Mouse (Mus musculus) neural tube, embryonic 11.5 days (tissue): ENCODE results near the gene H2-Ob. TPM values are rescaled to one million over a fixed set of nuclear protein-coding genes. Genes with fewer than 3 reads are reported as not detected.

Source experiments
- ATAC-seq: fragments of 200-750 bp; cut with Nextera tagmentation; 2 replicates; pipeline ENCODE4 v1.8.0; 2017; ENCODE audit warnings: moderate number of reproducible peaks, mild to moderate bottlenecking, moderate TSS enrichment, moderate library complexity; ENCODE audit not compliant: insufficient read depth, low FRiP score, low TSS enrichment
- DNase-seq: peaks from one replicate; pipeline ENCODE4 v3.0.0-alpha.2; 2015; ENCODE audit warnings: low spot score
- H3K27ac ChIP-seq: fragments of 300-500 bp; sonication (generic); 2 replicates; pipeline ENCODE4 v1.5.1; 2014; ENCODE audit warnings: low read depth, mild to moderate bottlenecking, low read length
- H3K27me3 ChIP-seq: fragments of 300-500 bp; sonication (generic); 2 replicates; pipeline ENCODE4 v1.6.1; 2014; ENCODE audit warnings: mild to moderate bottlenecking, low read length, mixed read lengths; ENCODE audit not compliant: control insufficient read depth, insufficient read depth
- H3K36me3 ChIP-seq: fragments of 300-500 bp; sonication (generic); 2 replicates; pipeline ENCODE4 v1.6.1; 2014; ENCODE audit warnings: mild to moderate bottlenecking, low read length, moderate library complexity, mixed read lengths; ENCODE audit not compliant: control insufficient read depth, insufficient read depth
- H3K4me1 ChIP-seq: fragments of 300-500 bp; sonication (generic); 2 replicates; pipeline ENCODE4 v1.6.1; 2014; ENCODE audit warnings: low read length, mixed read lengths; ENCODE audit not compliant: control insufficient read depth, insufficient read depth
- H3K4me2 ChIP-seq: fragments of 300-500 bp; sonication (generic); 2 replicates; pipeline ENCODE4 v1.6.1; 2014; ENCODE audit warnings: low read depth, mild to moderate bottlenecking, moderate library complexity
- H3K4me3 ChIP-seq: fragments of 300-500 bp; sonication (generic); 2 replicates; pipeline ENCODE4 v1.5.1; 2014; ENCODE audit warnings: low read depth, low read length
- H3K9ac ChIP-seq: fragments of 300-500 bp; sonication (generic); 2 replicates; pipeline ENCODE4 v1.6.1; 2014; ENCODE audit warnings: mild to moderate bottlenecking, low read length
- H3K9me3 ChIP-seq: fragments of 300-500 bp; sonication (generic); 2 replicates; pipeline ENCODE4 v1.6.1; 2016; ENCODE audit warnings: low read length; ENCODE audit not compliant: control insufficient read depth
- WGBS: fragments of 180-500 bp; shearing (Covaris S2); extraction: QIAGEN DNeasy Blood & Tissue Kit; methylation state at CpG from one replicate; pipeline ENCODE4 v1.1.7; 2014; 5-methylcytosine and 5-hydroxymethylcytosine counted together
- polyA plus RNA-seq: library from polyadenylated mRNA; unstranded; fragments of >200 nt; fragmentation: Nextera tagmentation; extraction: Ambion mirVana; gene quantifications from 2 replicates; pipeline ENCODE4 v1.2.1, GENCODE M21; 2014

The H2-Ob gene
- polyA plus RNA-seq, result not detected in 2 replicates

DNA sequence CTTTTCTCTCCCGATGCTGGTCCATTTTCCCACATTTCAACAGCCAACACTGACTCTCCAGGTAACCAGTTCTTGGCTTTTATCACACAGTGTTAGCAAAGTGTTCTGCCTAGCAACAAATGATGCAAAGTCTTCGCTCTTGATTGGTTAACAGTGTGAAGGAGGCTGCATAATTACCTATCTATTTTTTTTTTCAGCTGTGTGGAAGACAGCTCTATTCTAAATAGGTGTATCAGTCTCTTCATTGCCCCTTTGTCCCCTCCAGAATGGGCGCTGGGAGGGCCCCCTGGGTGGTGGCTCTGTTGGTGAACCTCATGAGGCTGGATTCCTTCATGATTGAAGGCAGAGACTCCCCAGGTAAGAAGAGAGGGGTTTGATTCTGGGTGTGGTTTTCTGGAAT is at the start of gene H2-Ob:
H2-Ob (plus strand) TSS at position 198 of the 400 bp plus-strand sequence.
- no peak for DNase-seq
- no peaks in the 10 kb centered on the region for H3K27me3 ChIP-seq
- H3K36me3 ChIP-seq, result no peaks in the 10 kb centered on the region

DNA sequence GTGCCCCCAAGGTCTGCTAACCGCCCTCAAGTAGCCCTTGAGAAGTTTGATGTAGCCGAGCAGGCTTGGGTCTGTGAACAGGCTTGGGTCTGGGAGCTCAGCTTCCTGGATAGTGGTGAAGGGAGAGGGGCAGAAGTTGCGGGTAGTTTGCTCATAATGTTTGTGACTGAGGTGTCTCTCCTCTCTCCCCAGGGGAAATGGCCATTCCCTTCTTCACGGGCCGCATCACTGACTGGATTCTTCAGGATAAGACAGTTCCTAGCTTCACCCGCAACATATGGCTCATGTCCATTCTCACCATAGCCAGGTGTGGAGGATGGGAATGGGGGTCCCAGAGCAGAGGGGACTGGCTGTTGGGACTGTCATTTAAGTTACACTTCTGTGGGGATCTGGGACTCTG is 49.7 kb upstream of the H2-Ob start:
- Histone ChIP-seq H3K4me2 (no peak overlapping the region), H3K27ac (no peak overlapping the region), H3K27me3 (peaks cover 52% of the 10 kb centered on the region), H3K4me1 (peaks cover 8% of the 10 kb centered on the region), H3K36me3 (no peaks in the 10 kb centered on the region), H3K9me3 (no peaks in the 10 kb centered on the region), H3K4me3 (no peak overlapping the region), H3K9ac (no peak overlapping the region)
- ATAC-seq (no peak), DNase-seq (no peak)
- WGBS, result 67% methylated on average over 6 of the region's 6 CpGs

More for the DNA sequence above, at the start of gene H2-Ob:
- ATAC-seq, result no peak
- Histone ChIP-seq H3K9me3 (no peaks in the 10 kb centered on the region; the same call in 1 of the 2 replicates), H3K4me3 (no peak within 1 kb of the TSS), H3K9ac (no peak within 1 kb of the TSS), H3K27ac (no peak within 1 kb of the TSS), H3K4me1 (no peaks in the 10 kb centered on the region), H3K4me2 (no peak within 1 kb of the TSS)
- 67% methylated on average over 3 of the region's 3 CpGs for WGBS

DNA sequence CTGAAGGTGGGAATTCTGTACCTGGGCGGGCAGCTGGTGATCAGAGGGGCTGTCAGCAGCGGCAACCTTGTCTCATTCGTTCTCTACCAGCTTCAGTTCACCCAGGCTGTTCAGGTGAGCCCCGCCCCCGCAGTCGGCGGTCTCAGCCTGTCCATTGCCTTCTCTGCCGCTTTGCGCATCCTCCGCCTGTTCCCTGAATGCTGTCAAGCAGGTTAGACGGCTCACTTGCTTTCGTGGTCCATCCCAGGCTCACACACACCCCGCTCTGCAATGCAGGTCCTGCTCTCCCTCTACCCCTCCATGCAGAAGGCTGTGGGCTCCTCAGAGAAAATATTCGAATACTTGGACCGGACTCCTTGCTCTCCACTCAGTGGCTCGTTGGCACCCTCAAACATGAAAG is 45.9 kb upstream of the H2-Ob start:
- ATAC-seq, result no peak

DNA sequence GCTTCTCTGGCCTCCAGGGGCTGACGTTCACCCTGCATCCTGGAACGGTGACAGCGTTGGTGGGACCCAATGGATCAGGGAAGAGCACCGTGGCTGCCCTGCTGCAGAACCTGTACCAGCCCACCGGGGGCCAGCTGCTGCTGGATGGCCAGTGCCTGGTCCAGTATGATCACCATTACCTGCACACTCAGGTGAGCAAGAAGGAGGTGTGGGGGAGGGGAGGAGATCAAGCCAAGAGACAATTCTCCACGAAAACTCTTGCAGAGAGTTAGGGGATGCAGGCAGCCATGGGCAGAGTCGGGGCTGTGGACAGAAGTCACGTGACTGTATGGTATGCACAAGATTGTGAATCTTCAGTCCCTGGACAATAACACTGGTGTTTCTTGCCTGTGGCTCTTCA is 45.2 kb upstream of the H2-Ob start:
- ATAC-seq (no peak), DNase-seq (no peak)
- H3K27me3 ChIP-seq, result peaks cover 65% of the 10 kb centered on the region
- no peaks in the 10 kb centered on the region for H3K36me3 ChIP-seq
- no peaks in the 10 kb centered on the region for H3K4me1 ChIP-seq
- H3K4me2 ChIP-seq, result no peak overlapping the region
- H3K27ac ChIP-seq, result no peak overlapping the region
- 50% methylated on average over 8 of the region's 8 CpGs for WGBS
- no peak overlapping the region for H3K9ac ChIP-seq
- H3K4me3 ChIP-seq, result no peak overlapping the region
- no peaks in the 10 kb centered on the region for H3K9me3 ChIP-seq

More for the DNA sequence above, 45.9 kb upstream of the H2-Ob start:
- peaks cover 2% of the 10 kb centered on the region; the same call in 1 of the 2 replicates for H3K4me1 ChIP-seq
- DNase-seq, result no peak
- no peak overlapping the region for H3K4me3 ChIP-seq
- H3K36me3 ChIP-seq, result no peaks in the 10 kb centered on the region
- H3K9ac ChIP-seq, result no peak overlapping the region
- no peaks in the 10 kb centered on the region for H3K9me3 ChIP-seq
- no peak overlapping the region for H3K4me2 ChIP-seq
- H3K27me3 ChIP-seq, result peaks cover 64% of the 10 kb centered on the region
- 23% methylated on average over 16 of the region's 16 CpGs for WGBS
- H3K27ac ChIP-seq, result no peak overlapping the region

DNA sequence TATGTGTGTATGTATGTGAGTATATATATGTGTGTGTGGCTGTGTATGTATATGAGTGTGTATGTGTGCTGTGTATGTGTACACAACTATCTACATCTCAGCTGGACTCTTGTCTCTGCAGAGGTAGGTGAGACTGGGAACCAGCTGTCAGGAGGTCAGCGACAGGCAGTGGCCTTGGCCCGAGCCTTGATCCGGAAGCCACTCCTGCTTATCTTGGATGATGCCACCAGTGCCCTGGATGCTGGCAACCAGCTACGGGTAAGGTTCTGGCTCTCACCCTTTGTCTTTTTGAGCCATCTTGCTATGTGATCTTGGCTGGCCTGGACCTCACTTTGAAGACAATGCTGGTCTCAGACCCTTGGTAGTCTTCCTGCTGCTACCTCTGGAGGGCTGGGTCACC is 44.0 kb upstream of the H2-Ob start:
- no peak overlapping the region for H3K27ac ChIP-seq

DNA sequence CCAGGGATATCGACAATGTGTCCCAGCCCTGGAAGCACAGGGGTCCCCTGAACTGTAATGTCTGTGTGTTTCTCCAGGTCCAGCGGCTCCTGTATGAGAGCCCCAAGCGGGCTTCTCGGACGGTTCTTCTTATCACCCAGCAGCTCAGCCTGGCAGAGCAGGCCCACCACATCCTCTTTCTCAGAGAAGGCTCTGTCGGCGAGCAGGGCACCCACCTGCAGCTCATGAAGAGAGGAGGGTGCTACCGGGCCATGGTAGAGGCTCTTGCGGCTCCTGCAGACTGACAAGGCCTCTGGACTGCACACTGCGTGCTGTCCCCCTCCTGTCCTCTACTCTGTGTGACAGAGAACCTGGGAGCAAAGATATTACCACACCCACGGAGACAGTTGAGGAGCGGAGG is 42.2 kb upstream of the H2-Ob start:
- no peak overlapping the region for H3K27ac ChIP-seq
- peaks cover 73% of the 10 kb centered on the region for H3K27me3 ChIP-seq
- no peaks in the 10 kb centered on the region for H3K4me1 ChIP-seq
- no peak overlapping the region for H3K4me3 ChIP-seq
- H3K4me2 ChIP-seq, result no peak overlapping the region
- no peak overlapping the region for H3K9ac ChIP-seq
- H3K36me3 ChIP-seq, result no peaks in the 10 kb centered on the region
- no peaks in the 10 kb centered on the region for H3K9me3 ChIP-seq
- DNase-seq (no peak), ATAC-seq (no peak)
- WGBS, result 33% methylated on average over 12 of the region's 12 CpGs

More for the DNA sequence above, 44.0 kb upstream of the H2-Ob start:
- ATAC-seq, result no peak
- Histone ChIP-seq H3K9me3 (no peaks in the 10 kb centered on the region), H3K9ac (no peak overlapping the region), H3K27me3 (peaks cover 70% of the 10 kb centered on the region), H3K4me3 (no peak overlapping the region), H3K4me1 (no peaks in the 10 kb centered on the region), H3K36me3 (no peaks in the 10 kb centered on the region), H3K4me2 (no peak overlapping the region)
- WGBS, result 86% methylated on average over 4 of the region's 4 CpGs
- DNase-seq, result no peak

DNA sequence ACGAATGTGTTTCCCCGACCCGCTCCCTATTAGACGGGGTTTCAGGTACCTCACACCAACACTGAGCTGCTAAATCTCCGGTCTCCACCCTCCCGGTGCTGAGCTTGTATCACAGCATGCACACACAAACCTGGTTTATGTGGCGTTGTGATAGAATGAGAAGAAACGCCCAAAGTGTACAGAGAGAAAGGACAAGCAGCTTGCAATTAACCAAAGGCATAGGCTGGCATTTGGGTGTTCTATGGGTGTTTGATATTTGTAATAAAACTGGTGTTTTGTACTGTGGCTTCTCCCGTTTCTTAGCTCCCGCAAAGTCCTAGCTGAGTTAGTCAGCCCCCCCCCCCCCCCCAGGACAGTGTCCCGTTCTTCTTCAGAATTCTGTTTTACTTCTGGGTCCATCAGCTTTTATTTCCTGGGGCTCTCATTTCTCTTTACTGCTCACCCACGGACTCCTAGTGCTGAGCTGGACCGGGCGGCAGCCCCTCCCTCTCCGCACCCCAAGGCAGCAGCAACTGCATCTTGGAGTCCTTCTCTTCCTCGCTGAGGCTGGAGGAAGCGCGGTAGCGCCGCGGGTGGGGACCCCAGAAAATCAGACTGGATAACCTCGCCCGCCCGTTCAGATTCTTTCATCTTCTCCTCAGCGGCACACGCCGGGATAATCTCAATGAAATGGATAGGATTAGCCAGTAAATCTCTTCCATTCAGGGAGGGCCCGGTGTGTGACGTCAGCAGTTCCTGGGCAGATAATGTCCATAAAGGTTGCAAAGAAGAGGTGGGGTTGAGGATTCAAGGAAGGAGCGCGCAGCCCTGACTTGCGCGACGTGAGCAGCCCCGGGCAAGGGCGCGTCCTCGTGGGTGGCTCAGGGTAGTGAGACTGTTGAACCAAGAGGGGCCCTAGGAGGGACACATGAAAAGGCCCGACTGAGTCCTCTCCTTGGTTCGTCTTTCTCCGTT is 41.5 kb upstream of the H2-Ob start, which contains the start of gene Psmb8:
Psmb8 (plus strand) TSS at position 781 of the 954 bp plus-strand sequence.
- peak within 1 kb of the TSS; percentile 33 for H3K4me3 ChIP-seq
- no peaks in the 10 kb centered on the region for H3K9me3 ChIP-seq
- H3K9ac ChIP-seq, result no peak within 1 kb of the TSS
- peaks cover 70% of the 10 kb centered on the region for H3K27me3 ChIP-seq
- H3K36me3 ChIP-seq, result no peaks in the 10 kb centered on the region
- H3K27ac ChIP-seq, result no peak within 1 kb of the TSS
- ATAC-seq (peak; percentile 55; the same call in 1 of the 2 replicates), DNase-seq (peak; percentile 81)
- WGBS, result 6% methylated on average over 41 of the region's 41 CpGs
- peak within 1 kb of the TSS; percentile 47 for H3K4me2 ChIP-seq
- H3K4me1 ChIP-seq, result no peaks in the 10 kb centered on the region

DNA sequence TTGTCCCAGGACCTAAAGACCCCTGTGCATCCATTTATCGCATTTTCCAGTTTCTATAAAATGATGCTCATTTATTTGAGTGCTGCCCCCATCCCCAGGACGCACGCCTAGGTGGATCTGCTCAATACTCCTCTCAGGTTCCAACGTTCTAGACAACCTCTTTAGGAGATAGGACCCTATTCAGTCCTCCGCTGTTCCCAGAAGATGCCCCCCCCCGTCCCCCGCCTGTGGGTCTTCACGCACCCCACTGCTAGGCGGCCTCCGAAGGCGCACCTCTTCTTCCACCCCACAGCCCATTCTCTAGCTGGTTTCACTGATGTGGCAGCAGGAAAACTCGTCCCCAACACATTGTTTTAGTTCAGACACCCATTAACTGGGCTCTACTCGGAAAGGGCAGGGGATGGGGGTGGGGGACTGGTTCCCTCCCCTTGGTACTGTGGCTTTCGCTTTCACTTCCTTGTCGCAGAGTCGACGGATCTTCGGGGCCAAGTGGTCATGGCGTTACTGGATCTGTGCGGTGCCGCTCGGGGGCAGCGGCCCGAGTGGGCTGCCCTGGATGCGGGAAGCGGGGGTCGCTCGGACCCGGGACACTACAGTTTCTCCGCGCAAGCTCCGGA is 40.7 kb upstream of the H2-Ob start:
- Histone ChIP-seq H3K27me3 (peaks cover 65% of the 10 kb centered on the region), H3K9ac (no peak overlapping the region)
- ATAC-seq, result no peak; the same call in 1 of the 2 replicates

More for the DNA sequence above, 40.7 kb upstream of the H2-Ob start:
- DNase-seq, result no peak
- H3K4me1 ChIP-seq, result no peaks in the 10 kb centered on the region
- H3K27ac ChIP-seq, result no peak overlapping the region
- no peaks in the 10 kb centered on the region for H3K36me3 ChIP-seq
- peak overlapping the region; percentile 47 for H3K4me2 ChIP-seq
- H3K9me3 ChIP-seq, result no peaks in the 10 kb centered on the region
- peak overlapping the region; percentile 33 for H3K4me3 ChIP-seq
- WGBS, result 2% methylated on average over 32 of the region's 32 CpGs
